Mouse (Mus musculus) spleen, postnatal 10 days (tissue): ENCODE results near the gene Hnrnpa3.
"Not testable (repeated sequence)": the region's sequence is repeated elsewhere in the genome, so short reads cannot be mapped to it uniquely, and the experiment has no call there.

Source experiments
- DNase-seq, 2 experiments: peaks; one replicate each; pipeline ENCODE4 v3.0.0; 2021 to 2022; ENCODE audit warnings: low spot score in 2 of 2

The Hnrnpa3 gene

DNA sequence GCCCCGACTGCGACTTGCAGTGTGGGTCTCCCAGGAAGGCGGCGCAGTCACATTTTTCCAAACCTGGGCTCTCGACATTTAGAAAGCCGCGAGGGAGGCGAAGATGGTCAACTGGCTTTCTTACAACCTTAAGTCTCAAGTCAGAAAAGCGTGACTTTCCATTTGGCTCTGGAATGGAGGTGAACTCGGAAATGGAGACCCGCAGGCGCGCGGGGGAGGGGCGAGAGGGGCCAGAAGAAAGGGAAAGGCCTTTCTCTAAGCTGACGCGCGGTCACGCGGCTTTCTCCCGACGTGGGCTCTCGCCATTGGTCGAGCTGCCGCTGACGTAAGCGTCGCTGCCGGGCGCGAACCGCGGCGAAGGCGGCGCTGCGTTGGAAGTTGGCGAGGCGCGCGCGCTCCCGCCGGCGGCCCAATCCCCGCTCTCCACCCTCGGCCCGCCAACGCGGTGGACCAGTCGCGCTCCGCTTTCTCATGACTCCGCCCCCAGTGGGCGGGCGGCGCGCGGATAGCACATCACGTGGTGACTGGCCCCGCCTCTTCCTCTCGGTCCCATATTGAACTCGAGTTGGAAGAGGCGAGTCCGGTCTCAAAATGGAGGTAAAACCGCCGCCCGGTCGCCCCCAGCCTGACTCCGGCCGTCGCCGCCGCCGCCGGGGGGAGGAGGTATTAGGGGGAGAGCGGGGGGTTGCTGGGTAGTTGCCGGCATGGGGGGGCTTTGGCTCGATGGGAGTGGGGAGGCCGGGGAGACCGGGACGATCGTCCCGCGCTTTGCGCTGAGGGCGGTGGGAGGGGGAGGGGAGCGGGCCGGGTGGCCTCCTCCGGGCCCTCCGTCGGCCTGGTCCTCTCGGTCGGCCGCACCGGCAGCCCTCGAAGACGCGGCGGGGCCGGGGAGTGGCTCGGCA lies at the start of gene Hnrnpa3:
Gene Hnrnpa3, plus strand, starts transcription at position 535 of the 902 bp plus-strand sequence.
- peak; percentile 96 to 98 for DNase-seq

GRCm38 (mm10) chr2:75609971-75610370 lies 49.1 kb upstream of the Hnrnpa3 start:
- DNase-seq, result no peak

- not testable (repeated sequence) for DNase-seq
Observed at GRCm38 (mm10) chr2:75610602-75611001, 48.5 kb upstream of the Hnrnpa3 start.

GRCm38 (mm10) chr2:75611041-75611805 lies 47.8 kb upstream of the Hnrnpa3 start:
- DNase-seq, result no peak

DNA sequence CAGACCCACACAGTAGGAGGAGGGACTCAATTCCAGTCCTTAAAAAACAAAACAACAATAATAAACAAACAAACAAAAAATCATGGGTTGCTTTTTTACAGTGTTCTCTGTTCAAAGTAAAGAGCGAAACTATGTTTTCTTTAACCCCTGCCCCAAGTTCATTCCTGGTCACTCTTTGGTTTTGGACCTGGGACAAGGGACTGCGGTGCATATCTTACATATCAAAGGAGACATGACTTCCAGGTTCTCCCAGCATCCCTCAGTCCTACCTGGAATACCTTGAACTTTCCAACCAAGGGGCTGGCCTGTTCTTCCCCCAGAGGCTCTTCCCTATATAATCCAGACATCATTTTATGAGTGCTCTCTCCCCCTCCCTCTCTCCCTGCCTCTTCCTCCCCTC lies 47.1 kb upstream of the Hnrnpa3 start:
- DNase-seq, result no peak

GRCm38 (mm10) chr2:75612981-75613567 lies 46.0 kb upstream of the Hnrnpa3 start:
- DNase-seq, result no peak

DNA sequence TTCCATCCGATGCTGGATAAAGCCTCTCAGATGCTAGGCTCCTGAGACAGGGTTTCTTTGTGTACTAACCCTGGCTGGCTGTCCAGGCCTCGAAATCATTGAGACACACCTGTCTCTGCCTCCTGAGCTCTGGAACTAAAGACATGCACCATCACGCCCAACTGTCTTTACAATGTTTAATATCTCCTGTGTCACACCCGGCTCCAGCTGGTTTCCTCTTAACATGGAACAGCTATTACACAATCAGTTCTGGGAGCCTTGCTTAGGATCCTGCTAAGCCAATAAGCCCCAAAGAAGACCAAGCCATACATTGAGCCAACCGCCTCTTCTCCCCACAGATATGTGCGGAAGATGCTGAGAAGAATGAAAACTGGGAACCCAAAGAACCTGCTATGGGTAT lies 44.5 kb upstream of the Hnrnpa3 start:
- no peak for DNase-seq

DNA sequence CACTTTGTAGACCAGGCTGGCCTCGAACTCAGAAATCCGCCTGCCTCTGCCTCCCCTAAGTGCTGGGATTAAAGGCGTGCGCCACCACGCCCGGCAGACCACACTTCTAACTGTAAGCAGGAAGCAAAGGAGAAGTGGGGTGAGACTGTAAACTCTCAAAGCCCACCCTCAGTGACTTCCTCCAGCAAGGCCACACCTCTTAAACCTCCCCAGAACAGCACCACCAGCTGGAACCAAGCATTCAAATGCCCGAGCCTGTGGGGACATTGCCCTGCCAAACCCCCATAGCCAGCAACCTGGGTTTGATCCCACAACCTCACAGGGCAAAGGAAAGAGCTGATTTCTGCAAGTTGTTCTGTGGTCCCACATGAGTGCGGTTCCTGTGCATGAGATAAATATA lies 42.1 kb upstream of the Hnrnpa3 start:
- DNase-seq, result no peak

DNA sequence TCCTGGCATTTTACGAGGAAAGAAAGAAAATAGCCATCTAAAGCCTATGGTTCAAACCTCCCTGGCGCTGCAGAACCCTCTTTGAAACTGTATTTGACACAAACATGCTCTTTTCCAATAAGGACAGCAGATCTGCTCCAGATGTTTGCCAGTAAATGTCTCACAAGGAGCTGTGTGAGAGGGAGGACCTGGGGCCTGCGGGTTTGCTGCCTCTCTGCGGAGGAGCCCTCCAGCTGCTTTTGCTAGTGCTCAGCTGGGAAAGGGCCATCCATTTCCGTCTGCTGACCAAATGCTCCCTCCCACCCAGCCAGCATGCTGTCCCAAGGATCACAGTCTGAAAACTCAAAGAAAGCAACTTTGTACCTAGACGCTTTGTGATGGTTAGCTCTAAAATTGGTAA lies 40.3 kb upstream of the Hnrnpa3 start:
- no peak for DNase-seq

DNA sequence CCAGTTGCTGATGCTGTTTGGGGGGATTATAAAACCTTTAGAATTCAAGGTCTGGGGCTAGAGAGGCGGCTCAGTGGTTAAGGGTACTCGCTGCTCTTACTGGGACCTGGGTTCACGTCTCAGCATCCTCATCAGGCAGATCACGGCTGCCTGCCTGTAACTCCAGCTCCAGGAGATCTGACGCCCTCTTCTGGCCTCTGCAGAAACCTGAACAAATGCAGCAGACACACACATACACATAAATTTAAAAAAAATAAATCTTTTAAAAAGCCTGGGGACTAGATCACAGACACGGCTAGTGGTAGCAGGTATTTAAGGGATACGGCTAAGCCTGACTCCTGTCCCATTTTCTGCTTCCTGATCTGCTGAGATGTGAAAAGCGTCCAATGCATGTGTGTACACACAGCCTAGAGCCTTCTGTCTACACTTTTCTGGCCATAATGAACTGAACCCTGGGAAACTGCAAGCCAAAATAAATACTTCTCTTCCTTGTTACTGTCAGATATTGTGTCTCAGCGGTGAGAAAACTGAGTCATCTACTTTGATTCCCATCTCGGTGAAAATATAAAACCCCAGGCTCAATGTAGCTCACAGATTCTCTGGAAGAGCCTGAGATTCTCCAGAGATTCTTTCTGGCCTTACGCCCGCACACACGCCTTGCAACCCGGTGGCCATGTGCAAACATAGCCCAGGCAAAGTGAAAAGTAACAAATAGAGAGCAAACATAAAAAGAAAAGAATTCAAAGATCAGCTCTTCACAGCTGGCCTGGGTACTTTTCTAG lies 37.0 kb upstream of the Hnrnpa3 start:
- no peak for DNase-seq

GRCm38 (mm10) chr2:75625086-75625485 lies 34.0 kb upstream of the Hnrnpa3 start:
- DNase-seq, result no peak

DNA sequence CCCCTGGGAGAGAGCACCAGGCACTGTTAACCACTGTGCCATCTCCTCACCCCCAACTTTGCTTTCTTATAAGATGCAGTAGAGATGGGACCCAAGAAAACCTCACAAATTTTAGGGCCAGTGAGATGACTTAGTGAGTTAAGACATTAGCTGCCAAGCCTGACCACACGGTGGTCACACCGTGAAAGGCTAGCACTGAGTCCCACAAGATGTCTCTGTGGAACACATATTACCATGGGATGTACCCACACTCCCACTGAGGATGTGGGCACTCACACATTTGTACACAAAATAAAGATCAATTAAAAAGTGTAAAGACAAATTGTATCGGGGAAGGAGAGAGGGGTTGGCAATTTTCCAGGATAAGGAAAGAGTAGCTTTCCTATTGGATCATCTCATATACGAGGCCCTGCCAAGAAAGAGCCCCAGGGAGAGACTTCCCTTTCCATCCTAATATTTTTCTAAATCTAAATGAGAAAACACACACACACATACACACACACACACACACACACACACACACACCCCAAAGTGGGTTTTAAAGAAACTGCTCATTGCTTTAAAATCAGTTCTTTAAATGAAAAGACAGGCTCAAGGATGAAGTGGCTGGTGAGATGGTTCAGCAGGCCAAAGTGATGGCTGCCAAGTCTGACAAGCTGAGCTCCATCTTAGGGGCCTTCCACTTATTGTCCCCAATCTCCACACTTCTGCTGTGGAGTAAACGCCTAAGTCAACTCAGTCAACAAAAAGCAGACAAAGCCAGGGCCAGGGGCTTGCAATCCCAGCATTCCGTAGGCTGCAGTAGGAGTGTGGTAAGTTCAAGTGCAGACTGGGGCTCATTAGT lies 32.2 kb upstream of the Hnrnpa3 start:
- DNase-seq, result no peak

- DNase-seq, result no peak
Observed at GRCm38 (mm10) chr2:75628487-75628886, 30.6 kb upstream of the Hnrnpa3 start.

DNA sequence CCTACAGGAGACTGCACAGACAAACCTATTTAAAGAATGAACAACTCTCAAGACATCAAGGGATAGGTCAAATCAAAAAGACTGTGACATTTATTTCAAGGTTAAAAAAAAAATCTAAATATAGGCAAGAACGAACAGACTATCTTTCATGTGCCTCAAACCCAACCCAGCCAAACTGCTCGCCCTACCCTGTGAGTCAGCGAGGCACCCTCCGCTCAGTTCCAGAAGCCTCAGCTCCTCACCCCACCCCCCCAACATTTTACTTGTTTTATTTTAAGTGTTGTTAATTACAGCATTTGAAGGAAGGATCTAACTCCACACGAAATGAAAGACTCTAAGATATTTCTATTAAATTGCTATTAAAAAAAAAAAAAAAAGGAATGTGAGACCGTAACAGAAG lies 27.6 kb upstream of the Hnrnpa3 start:
- no peak for DNase-seq

- no peak for DNase-seq
Observed at GRCm38 (mm10) chr2:75632043-75632442, 27.0 kb upstream of the Hnrnpa3 start.

DNA sequence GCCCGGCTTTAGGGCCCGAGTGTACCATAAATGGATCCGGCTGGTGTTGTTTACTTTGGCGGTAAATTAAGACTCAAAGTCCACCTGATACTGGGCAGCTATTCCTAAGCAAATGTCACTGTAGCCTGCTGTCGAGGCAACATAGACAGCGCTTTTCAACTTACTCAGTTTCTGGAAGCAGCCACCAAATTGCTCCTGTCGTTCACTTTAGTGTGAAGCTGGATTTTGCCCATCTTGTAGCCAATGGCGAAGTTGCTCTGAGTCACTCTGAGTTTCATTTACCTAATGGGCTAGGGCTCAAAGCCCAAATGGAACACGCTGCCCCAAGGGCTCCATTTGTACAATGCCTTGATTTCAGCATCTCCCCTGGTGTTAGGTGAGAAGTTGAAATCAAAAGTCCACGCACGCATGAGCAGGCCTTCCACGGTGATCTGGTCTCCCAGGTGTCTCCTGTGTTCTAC lies 26.3 kb upstream of the Hnrnpa3 start:
- DNase-seq, result no peak

GRCm38 (mm10) chr2:75633381-75633780 lies 25.7 kb upstream of the Hnrnpa3 start:
- DNase-seq, result no peak

DNA sequence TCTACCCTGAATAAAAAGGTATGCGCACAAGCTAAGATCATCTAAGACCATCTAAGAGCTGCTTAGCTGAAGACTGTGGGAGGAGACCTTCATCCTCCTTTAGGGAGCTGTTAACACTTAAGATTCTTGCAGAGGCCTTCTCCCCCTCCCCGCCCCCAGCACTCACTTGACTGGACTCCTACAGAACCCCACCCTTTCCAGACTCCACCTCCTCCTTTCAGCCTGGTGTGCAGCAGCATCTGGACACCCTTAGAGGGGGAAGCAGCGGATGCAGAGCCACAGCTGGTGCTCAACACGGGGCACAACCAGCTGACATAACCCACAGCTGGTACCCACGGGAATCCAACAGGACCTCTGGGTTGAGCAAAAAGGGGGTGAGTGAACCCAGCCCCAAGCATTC lies 25.3 kb upstream of the Hnrnpa3 start:
- DNase-seq, result peak in 1 of 2 experiments; percentile 24

GRCm38 (mm10) chr2:75634431-75634830 lies 24.6 kb upstream of the Hnrnpa3 start:
- not testable (repeated sequence) for DNase-seq

- peak; percentile 33 to 64 for DNase-seq
Observed at GRCm38 (mm10) chr2:75636261-75637054, 22.6 kb upstream of the Hnrnpa3 start.
